Mouse (Mus musculus) cortical plate, adult 2 months (tissue): ENCODE measurements around the gene L3mbtl3.

Experiments
- CTCF ChIP-seq: fragments of 200-500 bp; IDR thresholded peaks from 2 replicates; pipeline ENCODE4 v1.5.1; 2011; ENCODE audit warnings: mild to moderate bottlenecking, control low read depth, low read length; ENCODE audit not compliant: insufficient read depth; ENCODE audit errors: extremely low read depth
- POLR2A ChIP-seq: fragments of 200-500 bp; IDR thresholded peaks from 2 replicates; pipeline ENCODE4 v1.6.1; 2011; ENCODE audit warnings: mild to moderate bottlenecking, low read length, control low read depth; ENCODE audit not compliant: insufficient read depth; ENCODE audit errors: extremely low read depth

- no peak for TF ChIP-seq CTCF
- TF ChIP-seq POLR2A: no peak
Measured at GRCm38 (mm10) chr10:26332781-26333180, 43.0 kb downstream of the L3mbtl3 start.
